Mouse (Mus musculus) ovary, postnatal 14 days (tissue): ENCODE results near the gene Tet3.

ENCODE experiments used
- DNase-seq: peaks from one replicate; pipeline ENCODE4 v3.0.0; 2022; ENCODE audit warnings: low spot score

Gene Tet3

GRCm38 (mm10) chr6:83478217-83478616 lies 19.3 kb upstream of the Tet3 start:
- no peak for DNase-seq

GRCm38 (mm10) chr6:83475431-83475830 lies 16.5 kb upstream of the Tet3 start:
- DNase-seq: no peak

GRCm38 (mm10) chr6:83473240-83473639 lies 14.4 kb upstream of the Tet3 start:
- DNase-seq: no peak

- no peak for DNase-seq
These were observed 12.9 kb upstream of the Tet3 start for GRCm38 (mm10) chr6:83471739-83472138.

- no peak for DNase-seq
These were observed 5.1 kb upstream of the Tet3 start for GRCm38 (mm10) chr6:83464011-83464410.

GRCm38 (mm10) chr6:83456984-83457810 lies 1.7 kb downstream of the Tet3 start:
- DNase-seq: no peak

- DNase-seq: peak; percentile 65
These were observed 2.5 kb downstream of the Tet3 start for GRCm38 (mm10) chr6:83456131-83456983.

- no peak for DNase-seq
These were observed 3.4 kb downstream of the Tet3 start for GRCm38 (mm10) chr6:83455328-83456130.

GRCm38 (mm10) chr6:83453706-83454105 lies 5.2 kb downstream of the Tet3 start:
- DNase-seq: no peak

- no peak for DNase-seq
These were observed 8.2 kb downstream of the Tet3 start for GRCm38 (mm10) chr6:83450451-83451303.

- no peak for DNase-seq
These were observed 9.4 kb downstream of the Tet3 start for GRCm38 (mm10) chr6:83449440-83449839.

- no peak for DNase-seq
These were observed 10.0 kb downstream of the Tet3 start for GRCm38 (mm10) chr6:83448911-83449310.

- DNase-seq: no peak
These were observed 11.9 kb downstream of the Tet3 start for GRCm38 (mm10) chr6:83447031-83447430.

- no peak for DNase-seq
These were observed 13.1 kb downstream of the Tet3 start for GRCm38 (mm10) chr6:83445796-83446195.

- DNase-seq: peak; percentile 78
These were observed 15.2 kb downstream of the Tet3 start for GRCm38 (mm10) chr6:83443441-83444340.

- DNase-seq: no peak
These were observed 16.2 kb downstream of the Tet3 start for GRCm38 (mm10) chr6:83442639-83443038.

- DNase-seq: peak; percentile 81
These were observed 17.4 kb downstream of the Tet3 start for GRCm38 (mm10) chr6:83441259-83442061.

GRCm38 (mm10) chr6:83440510-83441258 lies 18.2 kb downstream of the Tet3 start:
- DNase-seq: peak; percentile 55

- no peak for DNase-seq
These were observed 18.7 kb downstream of the Tet3 start for GRCm38 (mm10) chr6:83440197-83440509.
